14 mouse cellular contexts compared by ENCODE assay signal in genomic region chr14:73501721-73502120, GRCm38 (mm10). TPM values are rescaled to one million over a fixed set of nuclear protein-coding genes. Genes with fewer than 3 reads are reported as not detected.
A peak's percentile ranks its signal among the peaks of the same experiment; 100 is the strongest.
DNase-seq lines count a peak whose midpoint lies in the region; ATAC-seq and TF ChIP-seq lines count a peak whose summit lies in the region.
"Had no signal": no experiment of that assay in that cellular context is flagged by ENCODE, and none has a peak within 500 bp of the region (broad histone marks: within the 10 kb centered on the region; RNA-seq: fewer than 3 reads in every experiment).

No protein-coding gene starts in this region.

- no peak overlapping the region for H3K9ac ChIP-seq in heart, embryonic 13.5 days
- H3K9ac ChIP-seq in lung, embryonic 15.5 days = no peak overlapping the region
- no peak overlapping the region for H3K9ac ChIP-seq in hindbrain, postnatal 0 days (replicated peaks; ENCODE audit: low read length)
- no peak overlapping the region for H3K9ac ChIP-seq in midbrain, embryonic 16.5 days (ENCODE audit: low read depth, low read length)

- WGBS in heart, embryonic 13.5 days = 62% methylated on average over 6 of the region's 6 CpGs
- WGBS in heart, embryonic 10.5 days = 60% methylated on average over 6 of the region's 6 CpGs
- 39% methylated on average over 6 of the region's 6 CpGs for WGBS in lung, embryonic 15.5 days
- WGBS in lung, adult 2 months = 38% methylated on average over 6 of the region's 6 CpGs
- WGBS in hindbrain, postnatal 0 days = 47% methylated on average over 6 of the region's 6 CpGs
- WGBS in midbrain, embryonic 16.5 days = 82% methylated on average over 6 of the region's 6 CpGs

- no peaks in the 10 kb centered on the region for H3K27me3 ChIP-seq in heart, embryonic 13.5 days (replicated peaks)
- H3K27me3 ChIP-seq in heart, embryonic 10.5 days (ENCODE audit: insufficient read depth, poor library complexity, severe bottlenecking) = no peaks in the 10 kb centered on the region
- no peaks in the 10 kb centered on the region for H3K27me3 ChIP-seq in lung, embryonic 15.5 days
- no peaks in the 10 kb centered on the region for H3K27me3 ChIP-seq in hindbrain, postnatal 0 days (ENCODE audit: insufficient read depth, low read length)
- H3K27me3 ChIP-seq in midbrain, embryonic 16.5 days (ENCODE audit: control insufficient read depth, insufficient read depth, low read depth, low read length) = no peaks in the 10 kb centered on the region

- ATAC-seq in heart, embryonic 13.5 days (ENCODE audit: extremely low read depth, insufficient number of reproducible peaks, low FRiP score, low TSS enrichment) = no peak
- ATAC-seq in lung, embryonic 15.5 days (ENCODE audit: borderline replicate concordance, extremely low read depth, low FRiP score, low TSS enrichment) = no peak
- ATAC-seq in hindbrain, postnatal 0 days = peak; percentile 52; the same call in 1 of the 2 replicates
- ATAC-seq in midbrain, embryonic 16.5 days = no peak
- ATAC-seq: inflammation-experienced regulatory T-cells, adult 6 months had no signal

- no peaks in the 10 kb centered on the region for H3K9me3 ChIP-seq in heart, embryonic 13.5 days
- no peaks in the 10 kb centered on the region for H3K9me3 ChIP-seq in heart, embryonic 10.5 days
- H3K9me3 ChIP-seq in lung, embryonic 15.5 days = no peaks in the 10 kb centered on the region
- H3K9me3 ChIP-seq in hindbrain, postnatal 0 days (ENCODE audit: low read length) = no peaks in the 10 kb centered on the region
- H3K9me3 ChIP-seq in midbrain, embryonic 16.5 days (replicated peaks; ENCODE audit: control insufficient read depth, low read length, poor library complexity, severe bottlenecking) = no peaks in the 10 kb centered on the region
- H3K9me3 ChIP-seq: limb, embryonic 10.5 days had no signal

- peak overlapping the region; percentile 84 for H3K27ac ChIP-seq in heart, embryonic 13.5 days (replicated peaks)
- no peak overlapping the region for H3K27ac ChIP-seq in heart, embryonic 10.5 days
- H3K27ac ChIP-seq in lung, embryonic 15.5 days = 0 out of 2 replicates have a peak overlapping the region, but pooled peaks have one; percentile 61
- peak overlapping the region; percentile 85; the same call in 1 of the 2 replicates for H3K27ac ChIP-seq in hindbrain, postnatal 0 days
- H3K27ac ChIP-seq in midbrain, embryonic 16.5 days (ENCODE audit: low read length) = peak overlapping the region; percentile 12; the same call in 1 of the 2 replicates
- H3K27ac ChIP-seq: limb, embryonic 10.5 days; macrophage had no signal

- no peak for TF ChIP-seq CTCF in lung, adult 2 months (IDR thresholded peaks at IDR 0.05; ENCODE audit: insufficient read depth, low read length)
- TF ChIP-seq CTCF in hindbrain, postnatal 0 days (IDR thresholded peaks at IDR 0.05; ENCODE audit: low read depth) = no peak

- TF ChIP-seq POLR2A in lung, adult 2 months (IDR thresholded peaks at IDR 0.05; ENCODE audit: borderline replicate concordance, extremely low read depth, low read depth, low read length) = no peak

- H3K4me3 ChIP-seq in heart, embryonic 13.5 days = no peak overlapping the region
- no peak overlapping the region for H3K4me3 ChIP-seq in heart, embryonic 10.5 days
- H3K4me3 ChIP-seq in lung, embryonic 15.5 days = no peak overlapping the region
- H3K4me3 ChIP-seq in lung, adult 2 months (replicated peaks; ENCODE audit: extremely low read depth, low read depth, low read length) = no peak overlapping the region
- H3K4me3 ChIP-seq in hindbrain, postnatal 0 days (ENCODE audit: low read length) = no peak overlapping the region
- no peak overlapping the region for H3K4me3 ChIP-seq in midbrain, embryonic 16.5 days (ENCODE audit: low read depth, low read length)
- H3K4me3 ChIP-seq: limb, embryonic 10.5 days had no signal

- H3K4me2 ChIP-seq in heart, embryonic 13.5 days = no peak overlapping the region
- H3K4me2 ChIP-seq in lung, embryonic 15.5 days = no peak overlapping the region
- no peak overlapping the region for H3K4me2 ChIP-seq in hindbrain, postnatal 0 days (ENCODE audit: low read depth, low read length)
- H3K4me2 ChIP-seq in midbrain, embryonic 16.5 days (ENCODE audit: low read length) = no peak overlapping the region

- no peaks in the 10 kb centered on the region for H3K36me3 ChIP-seq in heart, embryonic 13.5 days
- no peaks in the 10 kb centered on the region for H3K36me3 ChIP-seq in heart, embryonic 10.5 days
- no peaks in the 10 kb centered on the region for H3K36me3 ChIP-seq in lung, embryonic 15.5 days
- no peaks in the 10 kb centered on the region for H3K36me3 ChIP-seq in hindbrain, postnatal 0 days (ENCODE audit: insufficient read depth, low read length)
- H3K36me3 ChIP-seq in midbrain, embryonic 16.5 days (ENCODE audit: control insufficient read depth, insufficient read depth, low read length) = no peaks in the 10 kb centered on the region
- H3K36me3 ChIP-seq: limb, embryonic 10.5 days had no signal

- peaks cover 38% of the 10 kb centered on the region for H3K4me1 ChIP-seq in heart, embryonic 13.5 days
- peaks cover 11% of the 10 kb centered on the region; the same call in 1 of the 2 replicates for H3K4me1 ChIP-seq in heart, embryonic 10.5 days
- peaks cover 21% of the 10 kb centered on the region for H3K4me1 ChIP-seq in lung, embryonic 15.5 days
- peaks cover 19% of the 10 kb centered on the region for H3K4me1 ChIP-seq in lung, adult 2 months (ENCODE audit: control insufficient read depth, insufficient read depth, low read length)
- H3K4me1 ChIP-seq in hindbrain, postnatal 0 days (ENCODE audit: insufficient read depth, low read length) = peaks cover 10% of the 10 kb centered on the region
- H3K4me1 ChIP-seq in midbrain, embryonic 16.5 days (ENCODE audit: control insufficient read depth, insufficient read depth, low read length) = peaks cover 4% of the 10 kb centered on the region; the same call in 1 of the 2 replicates

- no peak for DNase-seq in heart, embryonic 10.5 days (ENCODE audit: low spot score)
- no peak for DNase-seq in lung, adult 2 months
- peak; percentile 55 for DNase-seq in hindbrain, postnatal 0 days (ENCODE audit: low spot score)
- DNase-seq in natural killer cell, adult 2 months (ENCODE audit: low spot score in 2 of 2) = no peak
- DNase-seq in ovary, adult 18-20 months (ENCODE audit: low spot score) = no peak
- DNase-seq: adrenal gland, postnatal 25 days; embryo, embryonic 11 days; thymus, postnatal 36 days had no signal

RNA-seq across cellular contexts. Expression of gene Med4, which starts 8.1 kb away (rescaled TPM):
- polyA plus RNA-seq in heart, embryonic 13.5 days (2015; fragmentation: Nextera tagmentation; extraction: Ambion mirVana) = 46.8 and 57.5 TPM in 2 replicates
- polyA plus RNA-seq in heart, embryonic 10.5 days (2016; fragmentation: Nextera tagmentation; extraction: Ambion mirVana) = 68.5 and 87.0 TPM in 2 replicates
- 94.1 and 97.4 TPM in 2 replicates for polyA plus RNA-seq in lung, embryonic 15.5 days (2015; fragmentation: Nextera tagmentation; extraction: Ambion mirVana)
- polyA plus RNA-seq in lung, adult 2 months (2012; rRNA removed) = 9.5 and 14.1 TPM in 2 replicates
- 19.4 and 20.8 TPM in 2 replicates for total RNA-seq in hindbrain, postnatal 0 days (2014; rRNA removed)
- polyA plus RNA-seq in hindbrain, postnatal 0 days (2015; fragmentation: Nextera tagmentation; extraction: Ambion mirVana) = 77.1 and 79.1 TPM in 2 replicates
- 84.7 and 87.8 TPM in 2 replicates for polyA plus RNA-seq in midbrain, embryonic 16.5 days (2015; fragmentation: Nextera tagmentation; extraction: Ambion mirVana)

RNA-seq across cellular contexts. Expression of gene Sucla2, which starts 23.4 kb away (rescaled TPM):
- 177 and 195 TPM in 2 replicates for polyA plus RNA-seq in heart, embryonic 13.5 days (2015; fragmentation: Nextera tagmentation; extraction: Ambion mirVana)
- polyA plus RNA-seq in heart, embryonic 10.5 days (2016; fragmentation: Nextera tagmentation; extraction: Ambion mirVana) = 138 and 179 TPM in 2 replicates
- polyA plus RNA-seq in lung, embryonic 15.5 days (2015; fragmentation: Nextera tagmentation; extraction: Ambion mirVana) = 109 and 116 TPM in 2 replicates
- polyA plus RNA-seq in lung, adult 2 months (2012; rRNA removed) = 8.5 and 13.9 TPM in 2 replicates
- 65.4 and 73.9 TPM in 2 replicates for total RNA-seq in hindbrain, postnatal 0 days (2014; rRNA removed)
- polyA plus RNA-seq in hindbrain, postnatal 0 days (2015; fragmentation: Nextera tagmentation; extraction: Ambion mirVana) = 157 and 160 TPM in 2 replicates
- polyA plus RNA-seq in midbrain, embryonic 16.5 days (2015; fragmentation: Nextera tagmentation; extraction: Ambion mirVana) = 119 and 128 TPM in 2 replicates

RNA-seq across cellular contexts. Expression of gene Nudt15, which starts 46.3 kb away (rescaled TPM):
- 4.3 and 4.5 TPM in 2 replicates for polyA plus RNA-seq in heart, embryonic 13.5 days (2015; fragmentation: Nextera tagmentation; extraction: Ambion mirVana)
- 4.9 and 5.7 TPM in 2 replicates for polyA plus RNA-seq in heart, embryonic 10.5 days (2016; fragmentation: Nextera tagmentation; extraction: Ambion mirVana)
- polyA plus RNA-seq in lung, embryonic 15.5 days (2015; fragmentation: Nextera tagmentation; extraction: Ambion mirVana) = 5.7 and 6.0 TPM in 2 replicates
- 0.80 and 1.3 TPM in 2 replicates for polyA plus RNA-seq in lung, adult 2 months (2012; rRNA removed)
- 5.3 and 6.3 TPM in 2 replicates for total RNA-seq in hindbrain, postnatal 0 days (2014; rRNA removed)
- 10.2 and 10.3 TPM in 2 replicates for polyA plus RNA-seq in hindbrain, postnatal 0 days (2015; fragmentation: Nextera tagmentation; extraction: Ambion mirVana)
- 7.7 and 7.8 TPM in 2 replicates for polyA plus RNA-seq in midbrain, embryonic 16.5 days (2015; fragmentation: Nextera tagmentation; extraction: Ambion mirVana)
